Mouse (Mus musculus) MEL (cell line): ENCODE measurements at regions not wholly inside any gene's neighbourhood (a gene's known extent, or its start where the extent isn't known, plus 50 kb on each side); places are given as distances from the start of the nearest gene placed in this dataset.

ENCODE experiments used
- DNase-seq: peaks from one replicate; pipeline ENCODE4 v3.0.0; 2011; ENCODE audit warnings: low read depth, low spot score
- H3K27ac ChIP-seq: 2 replicates; pipeline ENCODE4 v1.5.1; 2012; ENCODE audit warnings: low read depth, mild to moderate bottlenecking, control low read depth, low read length, moderate library complexity; ENCODE audit not compliant: control insufficient read depth
- H3K27me3 ChIP-seq, 2 experiments: fragments of 150-350 bp in 1 of 2; sonication (generic) in 1 of 2; 2 replicates each; pipeline ENCODE4 v1.6.1; 2012; ENCODE audit warnings: low read length in 2 of 2, mild to moderate bottlenecking in 2 of 2, improper control_type of control experiment in 1 of 2, moderate library complexity in 1 of 2; ENCODE audit not compliant: insufficient read depth in 2 of 2, control insufficient read depth in 1 of 2
- H3K36me3 ChIP-seq, 2 experiments: 2 replicates each; pipeline ENCODE4 v1.6.1; 2012 to 2014; ENCODE audit warnings: low read length in 2 of 2, improper control_type of control experiment in 1 of 2, inconsistent platforms in 1 of 2, mild to moderate bottlenecking in 1 of 2; ENCODE audit not compliant: insufficient read depth in 2 of 2, control insufficient read depth in 1 of 2
- H3K4me1 ChIP-seq, 2 experiments: fragments of 150-350 bp in 1 of 2; sonication (generic) in 1 of 2; 2 replicates each; pipeline ENCODE4 v1.6.1; 2012; ENCODE audit warnings: low read length in 2 of 2, improper control_type of control experiment in 1 of 2, mild to moderate bottlenecking in 1 of 2; ENCODE audit not compliant: insufficient read depth in 2 of 2, control insufficient read depth in 1 of 2
- H3K4me3 ChIP-seq, 2 experiments: fragments of 150-350 bp in 1 of 2; sonication (generic) in 1 of 2; 2 replicates each; pipeline ENCODE4 v1.5.1; 2012; ENCODE audit warnings: low read depth in 2 of 2, low read length in 2 of 2, mild to moderate bottlenecking in 2 of 2, moderate library complexity in 2 of 2, control low read depth in 1 of 2, improper control_type of control experiment in 1 of 2; ENCODE audit not compliant: control insufficient read depth in 1 of 2, insufficient read depth in 1 of 2
- H3K79me2 ChIP-seq: 2 replicates; pipeline ENCODE4 v1.6.1; 2012; ENCODE audit warnings: mild to moderate bottlenecking, low read length, moderate library complexity; ENCODE audit not compliant: control insufficient read depth, poor library complexity, insufficient read depth
- H3K9ac ChIP-seq: 2 replicates; pipeline ENCODE4 v1.6.1; 2012; ENCODE audit warnings: low read depth, mild to moderate bottlenecking, control low read depth, low read length, moderate library complexity; ENCODE audit not compliant: control insufficient read depth, poor library complexity, severe bottlenecking
- H3K9me3 ChIP-seq: fragments of 150-350 bp; sonication (generic); replicated peaks from 2 replicates; pipeline ENCODE4 v1.6.1; 2012; ENCODE audit warnings: mild to moderate bottlenecking, low read length, improper control_type of control experiment, moderate library complexity; ENCODE audit not compliant: insufficient read depth
- BHLHE40 ChIP-seq: IDR thresholded peaks from 2 replicates; pipeline ENCODE4 v1.6.1; 2012; ENCODE audit warnings: low read depth, mild to moderate bottlenecking, inconsistent platforms, low read length, improper control_type of control experiment, borderline replicate concordance
- CHD1 ChIP-seq: IDR thresholded peaks from 2 replicates; pipeline ENCODE4 v1.6.1; 2012; ENCODE audit warnings: low read depth, mild to moderate bottlenecking, inconsistent platforms, low read length, improper control_type of control experiment
- EP300 ChIP-seq, 2 experiments: IDR thresholded peaks; 2 replicates each; pipeline ENCODE4 v1.6.1; 2011; ENCODE audit warnings: improper control_type of control experiment in 2 of 2, low read length in 2 of 2, low read depth in 1 of 2, mild to moderate bottlenecking in 1 of 2
- ETS1 ChIP-seq: IDR thresholded peaks from 2 replicates; pipeline ENCODE4 v1.6.1; 2012; ENCODE audit warnings: low read depth, mild to moderate bottlenecking, inconsistent platforms, low read length, improper control_type of control experiment, moderate library complexity
- GABPA ChIP-seq: IDR thresholded peaks from 2 replicates; pipeline ENCODE4 v1.6.1; 2012; ENCODE audit warnings: low read depth, mild to moderate bottlenecking, inconsistent platforms, low read length, improper control_type of control experiment, moderate library complexity
- HCFC1 ChIP-seq: IDR thresholded peaks from 2 replicates; pipeline ENCODE4 v1.6.1; 2012; ENCODE audit warnings: low read depth, mild to moderate bottlenecking, inconsistent platforms, low read length, improper control_type of control experiment, moderate library complexity
- MAFK ChIP-seq: IDR thresholded peaks from 2 replicates; pipeline ENCODE4 v1.6.1; 2011; ENCODE audit warnings: low read depth, mild to moderate bottlenecking, low read length, improper control_type of control experiment, borderline replicate concordance
- MAZ ChIP-seq: IDR thresholded peaks from 2 replicates; pipeline ENCODE4 v1.6.1; 2012; ENCODE audit warnings: low read depth, mild to moderate bottlenecking, inconsistent platforms, low read length, improper control_type of control experiment
- MEF2A ChIP-seq: IDR thresholded peaks from 2 replicates; pipeline ENCODE4 v1.6.1; 2014; ENCODE audit warnings: low read depth, mild to moderate bottlenecking, inconsistent platforms, low read length, improper control_type of control experiment; ENCODE audit not compliant: poor library complexity, insufficient replicate concordance, severe bottlenecking; ENCODE audit errors: extremely low read depth
- MXI1 ChIP-seq: IDR thresholded peaks from 2 replicates; pipeline ENCODE4 v1.6.1; 2011; ENCODE audit warnings: mild to moderate bottlenecking, low read depth, low read length, improper control_type of control experiment
- MYB ChIP-seq: IDR thresholded peaks from 2 replicates; pipeline ENCODE4 v1.6.1; 2011; ENCODE audit warnings: mild to moderate bottlenecking, low read depth, low read length, improper control_type of control experiment
- MYC ChIP-seq: IDR thresholded peaks from 2 replicates; pipeline ENCODE4 v1.6.1; 2011; ENCODE audit warnings: low read depth, mild to moderate bottlenecking, low read length, improper control_type of control experiment, moderate library complexity
- NELFE ChIP-seq: IDR thresholded peaks from 2 replicates; pipeline ENCODE4 v1.6.1; 2011; ENCODE audit warnings: low read depth, low read length, improper control_type of control experiment
- NRF1 ChIP-seq: IDR thresholded peaks from 2 replicates; pipeline ENCODE4 v1.6.1; 2014; ENCODE audit warnings: low read depth, mild to moderate bottlenecking, inconsistent platforms, low read length, improper control_type of control experiment, moderate library complexity; ENCODE audit not compliant: poor library complexity, insufficient read depth, severe bottlenecking
- POLR2A ChIP-seq, 2 experiments: IDR thresholded peaks; 2 replicates each; pipeline ENCODE4 v1.6.1; 2011 to 2012; ENCODE audit warnings: low read length in 2 of 2, mild to moderate bottlenecking in 2 of 2, control low read depth in 1 of 2, improper control_type of control experiment in 1 of 2, low read depth in 1 of 2, moderate library complexity in 1 of 2; ENCODE audit not compliant: control insufficient read depth in 1 of 2, insufficient read depth in 1 of 2, poor library complexity in 1 of 2
- POLR2AphosphoS5 ChIP-seq: IDR thresholded peaks from 2 replicates; pipeline ENCODE4 v1.6.1; 2012; ENCODE audit warnings: low read depth, borderline replicate concordance, mild to moderate bottlenecking, inconsistent platforms, low read length, moderate library complexity, mixed read lengths
- RCOR1 ChIP-seq: IDR thresholded peaks from 2 replicates; pipeline ENCODE4 v1.6.1; 2012; ENCODE audit warnings: low read depth, mild to moderate bottlenecking, inconsistent platforms, low read length, improper control_type of control experiment
- SMC3 ChIP-seq: IDR thresholded peaks from 2 replicates; pipeline ENCODE4 v1.6.1; 2011; ENCODE audit warnings: low read depth, low read length, improper control_type of control experiment
- TCF12 ChIP-seq: IDR thresholded peaks from 2 replicates; pipeline ENCODE4 v1.6.1; 2014; ENCODE audit warnings: low read depth, mild to moderate bottlenecking, inconsistent platforms, low read length, improper control_type of control experiment, moderate library complexity
- UBTF ChIP-seq: IDR thresholded peaks from 2 replicates; pipeline ENCODE4 v1.6.1; 2012; ENCODE audit warnings: low read depth, mild to moderate bottlenecking, inconsistent platforms, low read length, improper control_type of control experiment, moderate library complexity, borderline replicate concordance; ENCODE audit not compliant: insufficient read depth
- USF1 ChIP-seq: IDR thresholded peaks from 2 replicates; pipeline ENCODE4 v1.6.1; 2014; ENCODE audit warnings: low read depth, mild to moderate bottlenecking, inconsistent platforms, low read length, improper control_type of control experiment, moderate library complexity
- ZKSCAN1 ChIP-seq: IDR thresholded peaks from 2 replicates; pipeline ENCODE4 v1.6.1; 2012; ENCODE audit warnings: low read depth, mild to moderate bottlenecking, inconsistent platforms, low read length, improper control_type of control experiment, moderate library complexity
- ZMIZ1 ChIP-seq: IDR thresholded peaks from 2 replicates; pipeline ENCODE4 v1.6.1; 2012; ENCODE audit warnings: low read depth, mild to moderate bottlenecking, inconsistent platforms, low read length, improper control_type of control experiment, moderate library complexity
- ZNF384 ChIP-seq: IDR thresholded peaks from 2 replicates; pipeline ENCODE4 v1.6.1; 2012; ENCODE audit warnings: low read depth, mild to moderate bottlenecking, inconsistent platforms, low read length, improper control_type of control experiment

DNA sequence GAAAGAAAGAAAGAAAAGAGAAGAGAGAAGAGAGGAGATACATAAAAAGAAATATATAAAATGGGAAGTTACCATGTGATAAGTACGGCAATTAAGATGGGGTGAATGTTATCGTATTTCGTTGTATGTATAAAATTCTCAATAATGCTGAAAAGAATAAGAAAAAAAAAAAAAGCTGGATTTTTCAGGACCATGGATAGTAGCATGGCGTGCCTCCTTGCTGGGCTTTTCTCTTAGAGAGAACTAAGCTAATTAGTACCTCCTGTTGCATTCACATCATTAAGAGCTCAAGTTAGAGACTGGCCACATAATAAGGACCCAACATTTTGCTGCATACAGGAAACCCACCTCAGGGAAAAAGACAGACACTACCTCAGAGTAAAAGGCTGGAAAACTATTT is 405.7 kb downstream of the Gm16223 start:
- TF ChIP-seq CHD1 (no peak), EP300 (IDR thresholded peaks at IDR 0.05; ENCODE audit: low read depth in 1 of 2, low read length in 2 of 2) (no peak), POLR2A (IDR thresholded peaks at IDR 0.05; ENCODE audit: control insufficient read depth in 1 of 2, insufficient read depth in 1 of 2, low read depth in 1 of 2, low read length in 2 of 2, poor library complexity in 1 of 2) (no peak), ZNF384 (peak; percentile 88), MAZ (no peak), MEF2A (no peak)
- no peaks in the 10 kb centered on the region for H3K9me3 ChIP-seq
- H3K4me1 ChIP-seq = no peaks in the 10 kb centered on the region
- no peaks in the 10 kb centered on the region for H3K79me2 ChIP-seq
- H3K27me3 ChIP-seq = no peaks in the 10 kb centered on the region
- H3K4me3 ChIP-seq = no peak overlapping the region
- peak; percentile 17 for DNase-seq
- no peak overlapping the region for H3K27ac ChIP-seq
- no peaks in the 10 kb centered on the region for H3K36me3 ChIP-seq
- no peak overlapping the region for H3K9ac ChIP-seq

DNA sequence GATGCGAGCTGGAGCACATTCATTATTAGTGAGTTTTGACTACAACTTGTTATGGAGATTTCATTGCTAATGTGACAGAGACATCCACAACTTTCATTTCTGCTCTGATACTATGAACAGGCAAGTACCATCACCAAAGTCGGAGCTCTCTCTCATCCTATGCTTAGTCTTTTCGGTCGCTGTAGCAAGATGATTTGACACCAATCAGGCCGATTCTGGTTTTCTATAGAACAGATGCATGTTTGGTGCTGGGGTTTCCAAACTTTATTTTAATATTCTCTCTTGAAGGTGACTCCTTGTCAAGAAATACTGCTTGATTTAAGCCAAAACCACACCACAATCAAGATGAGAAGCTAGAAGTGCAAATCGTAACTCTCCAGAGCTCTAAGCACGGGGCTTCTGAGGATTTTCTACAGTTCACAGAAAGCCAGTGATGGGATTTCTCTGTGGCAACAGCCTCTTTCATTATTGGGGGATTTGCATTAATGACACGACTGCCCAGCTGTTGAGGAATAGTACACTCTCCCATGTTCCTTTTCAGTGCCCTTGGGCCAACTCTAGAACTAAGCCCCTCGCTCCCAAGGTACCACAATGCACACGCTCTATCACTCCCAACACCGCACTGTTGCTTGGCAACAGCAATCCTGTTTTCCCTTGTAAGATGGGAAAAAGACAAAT is 434.5 kb downstream of the Gm16223 start:
- Histone ChIP-seq H3K27ac (no peak overlapping the region), H3K9ac (no peak overlapping the region), H3K36me3 (no peaks in the 10 kb centered on the region), H3K4me1 (no peaks in the 10 kb centered on the region), H3K79me2 (no peaks in the 10 kb centered on the region), H3K27me3 (no peaks in the 10 kb centered on the region), H3K9me3 (no peaks in the 10 kb centered on the region), H3K4me3 (no peak overlapping the region)
- DNase-seq = no peak
- TF ChIP-seq BHLHE40 = no peak
- TF ChIP-seq NELFE = no peak
- no peak for TF ChIP-seq HCFC1
- TF ChIP-seq TCF12 = no peak
- no peak for TF ChIP-seq ZKSCAN1
- no peak for TF ChIP-seq POLR2A (IDR thresholded peaks at IDR 0.05; ENCODE audit: control insufficient read depth in 1 of 2, insufficient read depth in 1 of 2, low read depth in 1 of 2, low read length in 2 of 2, poor library complexity in 1 of 2)
- TF ChIP-seq USF1 = no peak
- TF ChIP-seq ETS1 = no peak

DNA sequence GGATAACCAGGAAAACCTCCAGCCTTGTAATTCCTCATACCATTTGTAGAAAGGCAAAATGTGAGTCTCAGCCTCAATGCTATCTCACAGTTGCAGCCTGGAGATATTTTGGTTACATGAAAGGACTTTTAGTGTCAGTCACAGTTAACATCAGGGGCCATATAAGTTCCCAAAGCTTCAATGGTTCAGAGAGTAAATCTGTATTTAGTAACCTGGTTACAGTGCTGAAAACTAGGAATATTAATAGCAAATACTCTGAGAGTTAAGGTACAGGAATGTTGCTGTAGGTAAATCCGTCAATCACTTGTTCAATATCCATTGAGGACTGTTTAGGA is 435.0 kb downstream of the Gm16223 start:
- no peaks in the 10 kb centered on the region for H3K9me3 ChIP-seq
- TF ChIP-seq UBTF (no peak), RCOR1 (no peak), MYB (no peak), POLR2AphosphoS5 (no peak), MAFK (no peak), POLR2A (IDR thresholded peaks at IDR 0.05; ENCODE audit: control insufficient read depth in 1 of 2, insufficient read depth in 1 of 2, low read depth in 1 of 2, low read length in 2 of 2, poor library complexity in 1 of 2) (no peak), ZMIZ1 (no peak), GABPA (no peak), MYC (no peak), SMC3 (no peak), NRF1 (no peak), HCFC1 (no peak), MXI1 (no peak), ZKSCAN1 (no peak)
- TF ChIP-seq, all 39 proteins: peak for 0
- no peak overlapping the region for H3K4me3 ChIP-seq
- H3K79me2 ChIP-seq = no peaks in the 10 kb centered on the region
- no peak overlapping the region for H3K27ac ChIP-seq
- DNase-seq = no peak
- no peaks in the 10 kb centered on the region for H3K4me1 ChIP-seq
- no peaks in the 10 kb centered on the region for H3K27me3 ChIP-seq
- H3K9ac ChIP-seq = no peak overlapping the region
- H3K36me3 ChIP-seq = no peaks in the 10 kb centered on the region
